Mouse (Mus musculus) embryo, embryonic 11 days (tissue): ENCODE measurements around the gene Ppp3r1.

Experiments used
- DNase-seq: peaks from one replicate; pipeline ENCODE4 v3.0.0-alpha.2; 2015

The Ppp3r1 gene

DNA sequence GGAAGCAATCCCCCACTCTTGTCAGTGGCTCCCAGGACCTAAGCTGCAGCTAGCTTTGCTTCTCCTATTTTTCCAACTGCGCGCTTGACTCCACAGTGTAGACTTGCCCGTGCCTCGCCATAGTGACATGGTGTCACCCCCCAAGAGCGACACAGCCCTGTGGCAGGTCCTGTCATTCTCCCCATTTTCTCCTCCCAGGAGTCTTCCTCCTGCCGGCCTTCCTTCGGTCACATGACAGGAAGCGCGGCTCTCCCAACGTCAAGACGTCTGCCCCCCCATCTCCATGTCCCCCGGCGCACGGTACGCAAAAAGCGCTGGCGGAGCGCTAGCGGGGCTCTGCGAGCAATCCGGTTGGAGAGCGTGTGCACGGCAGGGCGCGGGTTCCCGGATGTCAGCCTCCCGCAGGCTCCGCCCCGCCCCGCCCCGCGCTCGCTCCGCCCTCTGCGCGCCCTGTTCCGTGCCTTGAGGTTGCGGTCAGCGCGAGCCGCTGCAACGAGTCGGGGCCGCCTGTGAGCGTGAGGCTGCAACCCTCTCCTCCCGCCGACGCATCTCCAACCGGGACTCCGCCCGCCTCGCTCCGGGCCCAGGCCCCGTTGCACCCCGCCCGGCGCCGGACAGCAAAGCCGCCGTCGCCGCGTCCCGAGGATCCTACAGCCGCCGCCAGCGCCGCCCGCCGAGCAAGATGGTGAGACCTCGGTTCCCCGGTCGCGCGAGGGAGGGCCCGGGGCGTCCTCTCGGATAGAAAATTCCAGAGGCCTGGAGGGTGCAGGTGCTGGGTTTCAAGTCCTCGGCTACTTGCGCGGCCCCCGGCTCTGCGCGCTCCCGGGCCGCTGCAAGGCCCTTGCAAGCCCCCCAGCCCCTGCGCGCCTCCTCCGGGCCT lies at the start of gene Ppp3r1:
Ppp3r1 (plus strand) TSS at position 406 of the 880 bp plus-strand sequence.
- peak; percentile 98 for DNase-seq

DNA sequence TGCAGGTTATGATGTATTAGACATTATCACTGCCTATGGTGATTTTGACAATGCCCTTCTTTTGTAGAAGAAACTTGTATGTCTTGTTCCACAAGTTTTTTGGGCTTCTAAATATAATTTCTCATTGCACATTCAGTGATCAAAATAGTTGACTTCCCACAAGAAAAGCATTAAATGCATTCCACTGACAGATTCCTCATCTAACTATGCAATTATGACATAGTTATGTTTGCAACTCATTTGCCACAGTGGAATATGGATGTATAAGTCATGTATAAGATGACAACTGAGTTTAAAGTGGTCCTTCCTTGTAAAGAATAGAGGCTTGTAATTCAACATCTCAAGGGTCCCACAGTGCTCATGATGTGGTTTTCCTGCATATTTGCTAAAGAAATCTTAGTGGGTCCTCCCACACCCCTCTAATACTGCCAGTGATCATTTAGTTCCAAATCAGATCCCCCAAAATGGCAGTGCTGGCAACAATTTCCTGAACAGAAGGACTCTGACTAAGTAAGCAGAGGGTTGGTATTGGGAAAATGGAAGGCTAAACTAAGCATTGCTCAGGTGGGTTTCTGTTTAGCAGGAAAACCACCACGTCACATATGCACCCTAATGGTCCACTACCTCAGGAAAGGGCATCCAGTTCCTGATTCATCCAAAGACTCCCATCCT lies 46.5 kb upstream of the Ppp3r1 start:
- no peak for DNase-seq

DNA sequence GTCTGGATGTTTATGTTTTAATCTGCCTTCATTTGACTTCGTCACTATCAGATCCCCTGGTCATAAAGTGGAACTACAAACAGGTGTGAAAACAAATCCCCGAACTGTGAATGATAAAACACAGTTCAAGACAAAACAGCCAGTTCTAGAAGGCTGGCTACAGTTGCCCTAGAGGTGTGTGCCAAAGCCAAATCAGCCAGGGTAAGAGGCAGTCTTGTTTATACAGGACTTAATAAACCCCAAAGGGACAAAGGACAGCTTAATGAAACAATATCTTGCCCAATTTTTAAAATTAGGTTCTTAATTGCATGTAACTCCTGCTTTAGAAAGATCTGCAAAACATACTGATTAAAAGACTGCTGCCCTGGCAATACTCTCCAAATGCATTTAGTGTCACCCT lies 32.6 kb upstream of the Ppp3r1 start:
- no peak for DNase-seq

DNA sequence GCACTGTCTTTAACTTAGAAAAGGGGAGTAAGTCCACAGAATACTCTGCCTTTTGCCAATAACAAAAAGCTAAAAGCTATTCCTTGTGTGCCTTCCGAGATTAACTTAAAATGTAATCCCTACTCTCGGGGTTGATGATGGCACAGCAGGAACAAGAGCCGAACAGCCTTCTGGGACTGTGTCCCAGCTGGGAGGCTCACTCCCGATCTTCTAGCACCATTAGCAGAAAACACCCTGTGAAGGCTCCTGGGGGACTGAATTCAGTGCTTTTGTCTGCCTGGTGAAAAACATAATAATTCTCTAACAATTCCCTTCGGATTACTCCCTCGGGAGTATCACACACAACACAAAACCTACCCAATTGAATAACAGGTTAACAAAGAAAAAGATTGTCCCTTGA lies 23.4 kb upstream of the Ppp3r1 start:
- DNase-seq, result no peak

DNA sequence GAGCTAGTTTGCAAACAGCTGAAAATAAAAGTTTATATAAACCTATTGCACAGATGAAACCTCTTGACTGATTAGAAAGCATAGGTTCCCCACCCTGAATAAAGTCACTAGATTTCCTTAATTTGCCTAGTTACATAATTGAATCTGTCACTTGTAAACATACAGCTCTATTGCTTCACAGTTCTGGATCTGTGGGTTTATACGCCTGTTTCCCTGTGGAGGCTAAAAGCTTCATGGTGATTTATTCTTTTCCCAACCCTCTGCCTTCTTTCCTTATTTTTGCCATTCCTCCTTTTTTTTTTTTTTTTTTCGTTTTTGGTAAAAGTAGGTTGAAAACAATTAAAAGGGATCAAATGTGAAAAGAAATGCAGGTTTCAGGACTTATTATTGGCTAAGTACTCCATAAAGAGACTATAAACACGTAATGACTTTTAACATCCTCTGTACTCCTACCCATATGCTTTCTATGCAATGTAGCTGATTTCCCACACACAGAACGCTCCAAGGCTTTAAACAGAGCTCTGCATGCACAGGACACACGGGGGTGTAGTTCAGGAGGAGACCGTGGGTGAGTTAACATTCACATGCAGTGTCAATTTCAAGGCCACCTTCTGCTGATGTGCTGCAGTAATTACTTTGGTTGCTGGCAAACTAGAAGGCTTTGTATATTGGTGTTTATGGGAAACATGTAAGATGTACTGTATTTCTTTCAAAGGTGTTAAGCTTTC lies 20.6 kb upstream of the Ppp3r1 start:
- DNase-seq, result no peak

DNA sequence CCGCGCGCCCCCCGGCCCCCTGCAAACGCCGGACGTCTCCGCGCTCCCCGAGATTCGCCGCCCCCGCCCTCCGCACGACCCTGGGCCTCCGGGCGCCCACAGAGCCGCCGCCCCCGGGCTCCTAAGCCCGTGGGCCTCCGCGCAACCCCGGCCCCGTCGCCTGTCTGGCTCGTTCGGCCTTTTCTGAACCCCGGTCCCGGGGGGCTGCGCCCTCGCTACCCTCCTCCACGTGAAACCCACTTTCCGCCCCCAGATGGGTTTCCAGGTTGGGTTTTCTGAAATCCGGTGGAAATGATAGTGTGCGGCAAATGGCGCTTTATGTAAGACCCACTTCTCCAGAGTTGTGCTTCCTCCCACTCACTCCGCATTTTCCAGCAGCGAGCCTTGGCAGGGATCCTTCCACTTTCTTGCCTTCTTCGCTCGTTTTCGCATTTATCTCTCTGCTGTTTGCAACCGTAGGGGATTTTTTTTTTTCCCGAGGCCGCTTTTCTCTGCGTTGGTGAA lies 727 bp downstream of the Ppp3r1 start:
- peak; percentile 59 for DNase-seq

DNA sequence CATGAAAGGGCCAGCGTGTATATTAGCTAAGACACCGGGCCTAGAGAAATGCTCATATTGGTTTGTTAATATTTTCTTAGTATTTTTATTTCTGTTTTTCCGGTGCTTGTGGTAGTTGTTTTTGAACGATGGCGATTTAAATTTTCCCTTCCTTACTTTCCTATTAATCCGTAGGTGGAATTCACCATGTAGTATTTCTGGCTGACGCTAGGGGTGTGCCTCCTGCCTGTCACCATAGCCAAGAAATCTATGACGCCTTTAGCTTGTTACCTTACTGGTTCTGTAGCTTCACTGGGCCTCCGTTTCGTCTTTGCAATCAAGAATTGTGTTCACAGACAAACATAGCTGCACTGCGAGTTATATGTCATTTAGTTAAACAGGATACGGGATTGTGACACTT lies 1.2 kb downstream of the Ppp3r1 start:
- peak; percentile 72 for DNase-seq

DNA sequence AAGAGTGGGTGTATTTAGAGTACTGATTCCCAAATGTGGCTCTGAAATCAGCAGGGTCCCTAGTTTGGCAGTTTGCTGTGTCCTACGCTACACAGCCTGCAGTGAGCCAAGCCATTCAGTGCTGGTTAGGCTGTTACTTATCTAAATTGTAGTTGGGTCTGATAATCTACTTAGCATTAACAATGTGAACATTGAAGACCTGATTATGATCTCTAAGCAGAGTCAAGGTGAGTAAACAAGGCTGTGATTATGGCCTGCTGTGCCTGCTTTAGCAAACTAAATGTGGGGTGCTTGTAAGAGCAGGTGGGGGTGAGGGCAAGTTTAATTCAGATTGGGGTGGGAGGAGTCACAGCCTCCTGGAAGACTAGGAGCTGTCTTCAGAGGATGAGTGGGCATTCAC lies 4.9 kb downstream of the Ppp3r1 start:
- DNase-seq, result no peak

DNA sequence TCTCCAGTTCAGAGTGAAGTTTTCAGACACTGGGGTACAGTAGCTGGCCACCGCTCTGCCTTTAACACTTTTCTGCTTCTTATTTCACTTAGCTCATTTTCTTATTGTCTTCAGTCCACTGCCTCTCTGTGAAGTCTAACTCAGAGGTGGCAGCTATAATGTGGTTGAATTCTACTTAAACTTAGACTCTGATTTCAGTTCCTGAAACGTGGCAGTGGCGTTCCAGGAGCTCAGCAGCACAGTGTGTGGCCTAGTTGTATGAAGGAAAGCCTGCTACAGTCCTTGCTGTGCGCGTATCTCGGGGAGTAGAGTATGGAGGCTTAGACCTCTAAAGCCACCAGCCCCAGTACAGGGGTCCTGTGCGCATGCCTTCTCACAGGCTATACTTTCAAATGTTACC lies 7.6 kb downstream of the Ppp3r1 start:
- DNase-seq, result no peak

DNA sequence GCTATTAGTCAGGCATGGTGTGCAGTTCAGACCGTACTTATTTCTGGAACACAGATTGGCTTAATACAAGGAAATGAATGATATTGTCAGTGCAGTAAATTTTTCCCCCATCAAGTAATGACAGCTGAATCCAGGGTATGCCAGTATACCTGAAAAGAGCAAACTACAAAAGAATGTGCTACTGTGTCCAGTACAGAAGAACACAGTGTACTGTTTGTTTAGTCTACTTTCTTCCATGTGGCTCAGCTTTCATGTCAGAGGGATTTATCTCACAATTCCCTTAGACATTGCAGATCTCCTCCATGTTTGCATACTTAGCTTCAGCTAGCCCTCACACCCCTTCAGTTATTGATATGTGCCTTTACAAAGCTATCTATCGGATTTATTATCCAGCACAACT lies 10.2 kb downstream of the Ppp3r1 start:
- no peak for DNase-seq

DNA sequence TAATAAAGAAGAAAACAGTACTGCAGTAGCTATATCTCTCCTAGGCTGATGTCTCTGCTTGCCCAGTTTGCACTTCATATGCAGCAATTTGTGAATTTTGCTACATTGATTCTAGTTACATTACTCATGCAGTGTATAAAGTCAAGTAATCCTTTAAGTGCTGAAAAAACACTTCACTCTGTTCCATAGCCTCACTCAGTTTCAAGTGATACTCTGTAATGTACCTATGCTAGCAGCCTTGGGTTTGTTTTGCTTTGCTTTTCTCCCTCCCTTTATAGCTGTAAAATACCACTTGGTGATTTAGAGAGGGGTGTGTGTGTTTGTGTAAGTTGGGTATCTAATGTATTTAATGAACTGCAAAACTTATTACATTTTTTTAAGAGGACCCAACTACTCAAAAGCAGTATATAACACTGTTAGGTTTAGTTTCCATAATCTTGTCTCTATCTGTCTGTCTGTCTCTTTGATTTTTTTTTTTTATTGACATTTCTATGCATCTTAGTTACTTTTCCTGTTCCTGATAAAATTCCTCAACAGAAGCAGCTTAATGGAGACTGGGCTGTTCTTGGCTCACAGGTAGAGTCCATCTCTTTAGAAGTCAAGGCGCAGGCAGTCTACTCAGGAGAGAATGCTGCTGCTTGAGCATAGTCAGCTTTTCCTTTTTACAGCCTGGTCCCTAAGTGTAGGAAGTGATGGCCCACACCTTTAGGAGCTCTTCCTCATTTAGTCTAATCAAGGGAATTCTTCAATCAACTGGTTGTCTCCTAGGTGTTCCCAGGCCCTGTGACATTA lies 12.1 kb downstream of the Ppp3r1 start:
- DNase-seq, result no peak

DNA sequence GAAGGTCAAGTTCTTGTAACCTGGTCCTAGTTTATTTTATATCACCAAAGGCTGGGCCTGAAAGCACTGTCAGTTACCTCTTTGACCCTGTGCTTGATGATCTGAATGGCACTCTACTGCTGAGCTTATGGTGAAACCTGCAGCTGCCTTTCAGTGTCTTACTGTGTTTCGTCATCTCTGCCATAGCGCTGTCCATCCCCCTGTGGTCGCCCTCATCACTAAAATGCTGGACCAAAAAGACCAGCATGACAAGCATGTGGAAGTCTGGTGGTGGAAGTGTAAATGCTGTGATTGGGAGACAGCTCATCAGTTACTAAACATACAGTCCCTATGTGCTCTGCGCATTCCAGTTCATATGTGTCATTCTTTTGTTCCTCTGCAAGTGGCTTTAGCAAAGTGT lies 13.2 kb downstream of the Ppp3r1 start:
- DNase-seq, result no peak

DNA sequence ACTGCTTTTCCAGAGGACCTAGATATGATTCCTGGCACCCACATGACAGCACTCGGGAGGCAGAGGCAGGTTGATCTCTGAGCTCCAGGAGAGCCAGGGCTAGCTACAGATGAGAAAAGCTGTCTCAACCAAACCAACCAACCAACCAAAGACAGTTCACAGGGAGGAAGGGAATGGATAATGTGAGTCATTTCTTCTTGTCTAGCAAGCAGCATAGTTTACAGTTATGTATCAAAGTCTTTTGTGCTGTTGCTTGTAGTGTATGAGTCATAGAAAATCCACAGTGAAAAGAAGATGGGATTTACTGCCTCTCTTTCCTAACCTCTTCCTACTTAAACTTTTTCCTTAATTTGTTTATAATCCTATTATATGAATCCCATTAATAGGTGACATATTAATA lies 17.6 kb downstream of the Ppp3r1 start:
- DNase-seq, result no peak

DNA sequence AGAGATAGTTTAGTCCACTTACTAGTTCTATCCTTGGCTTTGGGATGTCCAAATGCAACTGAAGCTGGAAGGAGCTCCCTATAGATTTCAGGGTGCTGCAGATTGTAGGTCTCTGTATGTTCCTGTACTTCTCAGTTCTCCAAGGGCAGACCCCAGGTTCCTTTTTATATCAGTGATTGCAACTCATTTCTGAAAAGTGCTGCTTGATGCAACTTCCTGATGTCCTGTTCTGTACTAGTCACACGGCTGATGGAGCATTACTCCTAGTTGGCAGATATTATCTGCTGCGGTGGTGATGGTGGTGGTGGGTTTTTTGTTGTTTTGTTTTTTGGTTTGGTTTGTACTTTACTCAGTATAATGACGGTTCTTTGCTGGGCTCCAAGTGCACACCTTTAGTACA lies 21.7 kb downstream of the Ppp3r1 start:
- no peak for DNase-seq

DNA sequence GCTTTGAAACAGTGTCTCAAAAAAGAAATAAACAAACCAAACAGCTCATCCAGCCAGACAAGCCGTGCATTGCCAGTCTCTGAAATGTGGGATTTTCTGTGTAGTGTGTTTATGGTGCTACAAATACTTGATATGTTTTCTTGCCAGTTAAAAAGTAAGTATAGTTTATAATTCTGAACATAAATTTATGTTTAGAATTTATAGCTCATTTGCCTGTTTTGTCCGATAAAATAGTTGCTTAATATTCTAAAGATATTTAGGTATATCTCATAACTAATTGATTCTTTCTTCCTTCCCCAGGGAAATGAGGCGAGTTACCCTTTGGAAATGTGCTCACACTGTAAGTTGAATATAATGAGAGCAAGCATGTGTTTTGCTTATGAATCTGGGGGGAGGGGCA lies 22.7 kb downstream of the Ppp3r1 start, which contains the start of gene Wdr92:
Wdr92 (plus strand) TSS at position 301 of the 400 bp plus-strand sequence.
- no peak for DNase-seq

DNA sequence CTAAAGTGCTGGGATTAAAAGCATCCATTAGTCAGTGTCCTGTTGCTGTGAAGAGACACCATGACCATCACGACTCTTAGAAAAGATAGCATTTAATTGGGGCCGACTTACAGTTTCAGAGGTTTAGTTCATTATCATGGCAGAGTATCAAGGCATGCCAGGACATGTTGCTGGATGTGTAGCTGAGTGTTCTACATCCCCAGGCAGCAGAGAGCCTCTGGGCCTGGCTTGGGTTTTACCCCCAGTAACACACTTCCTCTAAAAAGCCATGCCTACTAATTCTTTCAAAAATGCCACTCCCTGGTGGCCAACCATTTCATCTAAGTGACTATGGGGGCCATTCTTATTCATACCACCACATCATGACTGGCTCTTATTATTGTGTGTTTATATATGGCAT lies 24.1 kb downstream of the Ppp3r1 start:
- DNase-seq, result no peak

DNA sequence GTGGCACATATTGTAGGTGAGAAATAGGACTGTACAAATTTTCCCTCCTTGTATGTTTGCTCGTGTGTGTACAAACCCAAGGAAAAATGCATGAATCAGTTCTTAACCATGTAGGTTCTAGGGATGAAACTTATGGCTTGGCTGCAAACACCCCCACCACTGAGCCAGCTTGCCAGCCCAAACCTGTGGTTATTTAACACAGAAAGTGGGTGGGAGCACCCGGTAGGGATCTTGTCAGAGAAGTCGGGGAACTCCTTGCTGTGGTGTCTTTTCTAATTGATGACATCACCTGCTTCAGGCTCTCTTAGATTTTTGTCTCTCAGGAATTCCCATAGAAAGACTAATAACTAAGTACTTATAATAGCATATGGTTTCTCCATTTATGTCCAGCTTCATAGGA lies 28.6 kb downstream of the Ppp3r1 start:
- DNase-seq, result no peak

DNA sequence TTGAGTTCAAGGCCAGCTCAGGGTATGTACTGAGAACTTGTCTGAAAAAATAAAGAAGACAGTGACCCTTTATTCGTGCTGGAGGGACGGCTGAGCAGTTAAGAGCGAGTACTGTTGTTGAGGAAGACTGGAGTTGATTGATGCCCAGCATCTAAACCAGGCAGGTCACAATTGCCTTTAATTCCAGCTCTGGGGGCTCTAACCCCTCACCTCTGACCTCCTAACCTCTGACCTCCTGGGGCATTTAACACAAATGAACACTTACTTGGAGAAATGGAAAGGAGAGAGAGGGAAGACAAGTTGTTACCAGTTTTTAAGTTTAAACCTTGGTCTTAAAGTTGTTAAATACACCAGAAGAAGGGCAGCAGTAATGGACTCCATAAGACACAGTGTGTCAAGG lies 29.7 kb downstream of the Ppp3r1 start:
- DNase-seq, result peak; percentile 17

DNA sequence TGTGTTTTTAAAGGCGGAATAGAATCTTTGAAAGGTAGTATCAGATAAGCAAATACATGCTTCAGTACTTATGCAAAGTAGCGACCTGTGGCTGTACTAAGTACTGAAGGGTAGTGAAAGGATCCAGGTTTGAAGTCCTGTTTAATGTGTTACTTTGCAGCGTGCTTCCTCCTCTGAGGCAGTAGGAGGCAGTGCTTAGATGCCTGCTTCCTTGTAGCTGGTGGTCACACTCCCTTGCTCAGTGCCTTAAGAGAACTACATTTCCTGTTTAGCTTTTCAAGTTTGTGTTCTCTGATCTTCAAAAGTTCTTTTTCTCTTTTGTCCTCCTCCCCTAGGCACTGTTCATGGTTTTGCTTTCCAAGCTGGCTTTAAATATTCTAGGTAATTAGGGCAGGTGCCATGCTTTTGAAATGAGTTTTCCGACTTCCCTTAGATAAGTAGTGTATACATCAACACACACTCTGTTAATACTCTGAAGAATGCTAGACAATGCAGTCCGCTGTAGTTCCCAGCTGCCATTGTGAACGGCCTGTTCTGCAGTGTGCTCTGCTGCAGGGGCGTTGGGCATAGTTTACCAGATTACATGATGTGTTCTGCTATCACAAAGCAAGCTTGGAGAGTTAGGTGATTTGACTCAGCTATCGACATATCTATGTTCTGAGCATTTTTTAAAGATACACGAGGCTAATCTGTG lies 33.2 kb downstream of the Ppp3r1 start:
- no peak for DNase-seq

DNA sequence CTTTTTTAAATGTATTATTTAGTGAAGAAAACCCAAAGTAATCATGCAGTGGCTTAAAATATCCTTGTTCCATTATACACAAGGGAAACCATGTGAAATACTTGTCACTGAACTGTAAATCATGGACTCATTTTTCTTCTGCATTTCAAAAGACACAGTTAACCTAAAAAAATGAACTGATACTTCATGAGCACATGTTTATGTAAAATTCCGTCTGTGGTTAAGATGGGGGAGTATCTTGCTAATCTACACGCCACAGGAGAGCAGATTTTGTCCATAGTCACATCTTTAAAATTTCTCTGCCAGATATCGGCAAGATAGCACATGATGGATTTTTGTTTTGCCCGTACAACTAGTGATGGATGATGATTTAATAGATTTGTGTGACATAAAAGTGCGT lies 40.1 kb downstream of the Ppp3r1 start:
- no peak for DNase-seq

DNA sequence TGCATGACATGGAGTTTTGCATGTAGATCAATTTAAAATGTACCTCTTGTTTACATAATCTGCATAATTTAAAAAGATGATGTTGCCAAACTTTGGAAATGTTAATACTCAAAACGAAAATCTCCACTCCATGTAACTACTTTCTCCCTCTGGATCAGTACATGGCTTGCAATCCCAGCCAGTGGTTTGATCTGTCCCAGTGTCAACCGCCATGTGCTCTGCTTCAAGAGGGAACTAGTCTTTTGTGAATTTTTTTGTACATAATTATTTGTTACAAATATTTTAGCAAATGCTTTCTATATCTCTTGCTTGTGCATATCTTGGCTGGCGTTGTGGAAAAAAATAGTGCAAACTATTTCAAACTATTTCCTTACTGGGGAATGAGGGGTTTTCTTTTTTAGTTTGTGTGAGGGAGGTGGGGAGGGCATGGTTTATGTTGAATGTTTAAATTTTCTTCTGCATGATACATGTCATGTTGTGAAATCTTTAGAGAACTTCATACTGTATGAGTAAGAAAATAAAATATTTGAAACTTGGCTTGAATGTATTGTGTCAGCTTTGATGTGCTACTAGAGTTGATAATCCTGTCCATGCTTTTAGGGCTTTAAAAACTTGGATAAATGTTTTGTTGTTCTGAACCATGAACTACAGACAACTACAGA lies 40.9 kb downstream of the Ppp3r1 start:
- DNase-seq, result no peak
